Mouse (Mus musculus): ENCODE data around the gene Ptprr. TPM values are rescaled to one million over a fixed set of nuclear protein-coding genes. Genes with fewer than 3 reads are reported as not detected.

Ptprr gene
- total RNA-seq, 1 experiment from 2014 or later: 4.5 TPM

DNA sequence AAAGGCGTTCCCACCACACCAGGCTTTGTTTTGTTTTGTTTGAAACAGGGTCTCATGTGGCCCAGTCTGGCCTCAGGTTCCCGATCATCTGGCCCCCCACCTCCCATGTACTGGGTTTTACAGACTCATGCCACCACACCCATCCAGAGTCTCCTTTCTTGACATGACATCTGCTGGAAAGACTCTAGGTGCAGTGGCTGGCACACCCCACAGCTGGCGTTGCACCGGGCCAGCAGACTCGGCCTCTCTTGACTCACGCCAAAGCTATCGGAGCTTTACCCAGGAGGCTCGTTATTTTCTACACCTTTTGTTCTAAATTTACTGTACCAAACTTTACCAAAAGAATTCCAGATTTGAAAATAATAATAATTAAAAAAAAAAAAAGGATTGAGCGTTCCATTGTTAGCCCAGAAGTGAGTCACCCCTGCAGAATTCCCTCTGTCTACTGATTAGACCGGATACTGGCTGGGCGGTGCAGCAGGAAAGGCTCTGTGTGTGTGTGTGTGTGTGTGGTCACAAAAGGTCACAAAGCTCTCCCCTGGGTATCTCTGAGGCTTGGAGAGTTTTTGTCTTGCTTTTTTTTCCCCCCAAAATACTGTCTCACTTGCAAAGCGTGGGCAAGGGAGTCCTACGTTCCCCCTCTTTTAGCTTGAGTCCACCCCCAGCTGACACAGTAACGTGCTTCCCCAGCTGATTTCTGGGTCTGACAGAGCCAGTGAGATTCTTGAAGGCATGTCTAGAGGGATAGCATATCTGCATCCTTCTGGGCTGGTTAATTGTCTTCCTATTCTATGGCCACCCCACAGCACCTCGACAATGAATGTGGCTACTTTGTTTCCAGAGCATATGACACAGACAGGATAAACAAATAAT is 248.8 kb downstream of the Ptprr start:
- DNase-seq: peak; percentile 63

GRCm38 (mm10) chr10:116267434-116267822 is 249.4 kb downstream of the Ptprr start:
- no peak for DNase-seq

DNA sequence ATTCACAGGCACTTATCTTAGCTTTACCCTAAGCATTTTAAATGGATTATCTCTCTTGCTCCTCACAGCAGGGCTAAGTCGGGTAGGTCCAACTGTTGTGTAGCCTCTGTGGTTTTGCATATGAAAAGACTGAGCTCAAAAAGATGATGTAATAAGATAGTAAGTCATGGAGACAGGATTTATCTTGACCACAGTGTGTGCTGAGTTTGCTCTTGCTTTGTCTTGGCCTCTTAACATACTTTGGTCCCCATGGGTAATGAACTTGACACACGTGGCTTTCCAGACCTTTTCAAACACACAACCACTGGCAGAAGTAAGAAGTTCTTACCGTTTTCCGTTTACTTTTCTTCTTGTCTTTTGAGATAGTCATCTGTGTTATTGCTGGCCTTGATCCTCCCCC is 250.3 kb downstream of the Ptprr start:
- DNase-seq: no peak

DNA sequence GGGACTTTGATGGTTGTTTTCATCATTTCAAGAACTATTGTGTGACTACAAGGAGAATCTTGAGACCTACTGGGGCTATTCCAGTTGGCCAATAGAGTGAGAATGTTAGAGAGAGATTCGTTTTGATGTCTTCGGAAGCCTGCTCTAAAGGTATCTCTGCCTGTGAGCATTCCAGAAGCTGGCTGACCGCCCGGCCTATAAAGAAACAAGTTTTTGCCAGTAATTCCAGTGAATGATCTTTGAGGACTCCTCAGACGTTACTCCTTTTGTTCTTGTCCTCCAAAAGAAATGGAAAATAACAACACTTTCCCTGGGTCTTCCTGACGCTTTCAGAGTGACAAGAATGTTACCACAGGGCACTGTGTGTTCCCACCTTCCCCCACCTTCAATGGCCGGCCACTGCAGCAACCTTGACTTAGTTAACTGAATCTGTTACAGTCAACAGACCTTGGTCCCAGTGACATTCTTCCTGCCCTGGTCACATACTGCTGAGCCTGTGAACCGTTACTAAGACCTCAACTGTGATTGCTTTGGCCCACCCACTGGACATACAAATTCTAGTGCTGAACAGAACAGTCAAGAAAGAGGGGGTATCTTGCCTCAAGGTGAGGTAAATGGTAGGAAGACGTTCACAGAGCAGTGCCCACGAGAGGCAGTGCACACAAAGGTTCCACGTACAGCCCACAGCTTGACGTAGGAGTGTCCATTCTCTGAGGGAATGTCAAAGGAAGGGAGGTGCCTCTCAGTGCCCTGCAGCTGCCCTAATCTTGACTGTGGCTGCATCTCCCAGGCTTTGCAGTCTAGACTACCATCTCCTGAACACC is 252.8 kb downstream of the Ptprr start:
- no peak for DNase-seq

DNA sequence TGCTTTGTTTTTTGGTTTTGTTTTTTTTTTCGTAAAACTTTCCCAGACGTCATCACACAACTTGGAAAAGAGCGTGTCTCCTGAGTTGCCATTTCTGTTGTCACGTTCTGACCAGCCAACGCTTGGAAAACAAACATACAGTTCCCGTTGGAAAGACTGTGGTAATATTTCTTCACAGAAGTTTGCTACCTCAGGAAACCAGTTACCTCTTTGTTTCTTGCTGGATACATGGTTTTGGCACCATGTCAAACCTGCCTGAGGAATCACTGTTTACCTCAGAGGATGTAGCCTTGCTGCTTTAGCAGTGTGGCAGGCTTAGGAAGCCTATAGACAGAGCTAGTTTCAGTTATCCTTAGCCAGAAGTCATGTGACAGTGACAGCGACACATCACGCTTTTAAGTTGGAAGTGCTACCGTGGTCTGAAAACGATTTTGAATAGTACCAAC is 253.5 kb downstream of the Ptprr start:
- no peak for DNase-seq

- DNase-seq: no peak
Observed at GRCm38 (mm10) chr10:116272156-116272555, 254.1 kb downstream of the Ptprr start.

GRCm38 (mm10) chr10:116275280-116275679 is 257.3 kb downstream of the Ptprr start, which contains the start of gene Ptprb:
Gene Ptprb (plus strand): TSS chr10:116275523.
- no peak for DNase-seq

DNA sequence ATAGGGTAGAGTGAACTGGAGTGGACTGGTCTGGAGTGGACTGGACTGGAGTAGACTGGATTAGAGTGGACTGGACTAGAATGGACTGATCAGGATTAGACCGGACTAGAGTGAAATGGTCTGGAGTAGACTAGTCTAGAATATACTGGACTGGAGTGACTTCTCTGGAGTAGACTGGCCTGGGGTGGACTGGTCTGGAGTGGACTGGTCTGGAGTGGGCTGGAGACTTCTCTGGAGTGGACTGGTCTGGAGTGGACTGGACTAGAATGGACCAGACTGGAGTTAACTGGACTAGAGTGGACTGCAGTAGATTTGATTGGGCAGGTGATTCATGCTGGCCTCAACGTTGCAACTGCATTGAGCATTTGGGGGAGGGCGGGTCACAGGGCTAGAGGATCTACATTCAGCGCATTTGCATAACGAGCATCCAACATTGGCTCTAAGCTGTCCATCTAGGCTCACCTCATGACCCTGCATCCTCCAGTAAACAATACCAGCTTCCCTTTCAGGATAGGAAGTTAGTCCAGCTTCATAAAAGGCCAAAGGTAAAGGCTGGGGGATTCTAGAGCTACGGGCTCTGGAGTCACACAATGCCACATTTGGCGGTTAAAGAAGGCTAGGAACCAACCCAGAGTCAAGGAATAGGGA is 268.8 kb downstream of the Ptprr start:
- no peak for DNase-seq

DNA sequence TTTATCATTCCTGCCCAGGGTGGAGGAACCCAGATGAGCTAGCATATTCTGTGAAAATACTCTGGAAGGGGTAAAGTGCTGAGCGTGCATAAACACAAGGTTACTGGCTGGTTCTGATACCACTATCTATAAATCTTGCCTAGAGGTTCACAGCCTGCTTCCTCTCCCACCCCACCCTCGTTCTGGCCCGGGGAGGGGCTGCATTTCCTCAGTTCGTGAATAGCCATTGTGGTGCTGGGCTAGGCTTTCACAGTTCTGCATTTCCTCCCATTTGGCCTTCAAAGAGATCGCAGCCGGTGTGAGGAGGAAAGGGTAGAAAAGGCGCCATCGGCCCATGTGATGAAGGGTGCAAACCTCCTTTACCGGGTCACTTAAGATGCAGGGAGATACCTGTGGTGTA is 270.1 kb downstream of the Ptprr start:
- DNase-seq: peak; percentile 44

GRCm38 (mm10) chr10:116290483-116290882 is 272.5 kb downstream of the Ptprr start:
- no peak for DNase-seq

DNA sequence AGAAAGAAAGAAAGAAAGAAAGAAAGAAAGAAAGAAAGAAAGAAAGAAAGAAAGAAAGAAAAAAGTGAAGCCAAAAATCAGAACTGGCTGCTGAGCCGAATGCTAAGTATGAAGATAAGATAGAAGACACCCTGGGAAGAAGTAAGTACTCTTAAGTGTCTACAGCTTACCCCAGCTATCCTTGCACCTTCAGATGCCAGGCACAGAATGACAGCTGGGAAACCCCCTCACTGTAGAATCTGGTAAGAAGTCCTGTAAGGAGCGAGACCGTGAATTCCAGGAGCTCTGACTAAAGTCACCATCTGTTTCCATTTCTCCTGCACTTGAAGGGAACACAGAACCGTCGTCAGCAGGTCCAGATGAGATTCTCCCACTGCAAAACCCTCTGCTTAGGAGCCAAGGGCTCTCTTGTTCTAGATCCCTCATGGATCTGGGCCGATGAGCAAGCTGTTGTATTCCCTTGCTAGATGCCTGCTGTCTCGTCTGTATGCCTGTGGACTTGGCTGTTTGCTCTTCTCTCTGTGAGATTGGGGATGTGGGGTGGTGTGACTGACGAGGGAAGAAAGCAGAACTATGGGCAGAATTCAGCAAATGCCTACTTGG is 273.2 kb downstream of the Ptprr start:
- no peak for DNase-seq

GRCm38 (mm10) chr10:116296439-116296838 is 278.4 kb downstream of the Ptprr start:
- no peak for DNase-seq

GRCm38 (mm10) chr10:116297854-116298253 is 279.8 kb downstream of the Ptprr start:
- no peak for DNase-seq

DNA sequence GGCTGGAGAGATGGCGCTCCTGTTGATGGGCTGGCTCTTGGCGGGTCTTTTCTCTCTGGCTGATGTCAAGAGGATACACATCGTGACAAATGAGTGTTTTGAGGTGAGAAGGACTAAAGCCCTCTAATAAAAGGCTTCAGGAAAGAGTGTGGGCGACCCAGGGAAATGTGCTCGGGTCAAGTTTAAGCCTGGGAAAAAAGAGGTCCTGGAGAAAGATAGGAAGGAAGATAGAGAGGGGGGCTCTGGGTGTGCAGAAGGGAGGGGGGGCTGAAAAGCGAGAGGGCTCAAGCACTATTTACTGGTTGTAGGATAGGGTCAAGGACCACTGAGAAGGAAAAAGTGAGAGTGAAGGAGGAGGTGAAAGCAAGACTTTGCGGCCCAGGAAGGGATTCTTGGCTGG is 282.8 kb downstream of the Ptprr start:
- DNase-seq: no peak

DNA sequence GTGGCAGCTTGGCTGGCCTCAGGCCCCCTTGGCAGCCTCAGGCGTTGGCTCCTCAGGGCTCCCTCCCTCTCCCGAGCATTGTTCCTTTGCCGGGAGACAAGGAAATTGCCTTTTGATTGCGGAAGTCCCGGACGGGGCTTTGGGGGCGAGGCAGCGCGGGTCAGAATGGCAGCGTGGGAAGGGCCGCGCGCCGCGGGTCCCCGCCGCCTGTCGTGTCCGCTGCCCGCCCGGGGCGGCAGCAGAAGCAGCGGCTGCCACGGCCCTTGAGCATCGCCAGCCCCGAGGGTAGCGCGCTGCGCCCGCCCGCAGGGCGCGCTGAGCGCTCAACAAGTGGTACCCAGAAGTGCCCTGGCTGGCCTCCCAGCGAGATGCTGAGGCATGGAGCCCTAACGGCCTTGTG is 283.2 kb downstream of the Ptprr start:
- peak; percentile 67 for DNase-seq

DNA sequence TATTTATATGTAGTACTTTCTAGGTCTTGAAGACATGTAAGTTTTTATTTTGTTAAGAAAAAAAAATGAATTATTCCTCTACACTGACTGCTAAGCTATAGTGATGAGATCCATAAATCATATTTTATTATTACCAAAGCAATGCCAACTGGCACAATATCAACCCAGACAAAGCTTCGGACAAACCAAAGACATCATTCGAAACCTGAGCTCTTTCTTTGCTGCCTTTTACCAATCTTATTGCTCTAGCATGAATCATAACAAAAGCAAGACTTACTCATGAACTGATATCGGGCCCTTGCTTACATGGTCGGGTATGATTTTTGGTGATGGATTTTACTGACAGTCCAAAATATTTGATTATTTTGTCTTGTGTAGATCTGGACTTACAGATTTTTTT is 286.3 kb downstream of the Ptprr start:
- no peak for DNase-seq

DNA sequence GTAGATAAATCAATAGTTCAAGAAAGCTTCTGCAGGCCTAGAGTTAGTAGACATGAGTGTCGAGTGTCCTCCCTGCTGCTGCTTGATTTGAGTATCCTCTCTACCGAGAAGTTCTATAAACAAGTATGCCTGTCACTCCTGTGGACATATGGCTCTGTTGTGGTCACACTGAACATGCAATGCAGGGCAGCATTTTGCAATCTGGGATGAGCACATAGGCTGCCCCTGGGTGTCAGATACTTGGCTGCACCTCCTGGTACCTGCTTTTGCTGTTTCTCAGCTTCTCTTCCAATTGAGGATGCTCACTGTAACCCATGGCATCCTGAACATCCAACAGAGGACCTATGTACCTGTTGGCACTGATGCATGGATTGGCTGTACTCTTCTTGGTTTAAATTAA is 291.4 kb downstream of the Ptprr start:
- no peak for DNase-seq

DNA sequence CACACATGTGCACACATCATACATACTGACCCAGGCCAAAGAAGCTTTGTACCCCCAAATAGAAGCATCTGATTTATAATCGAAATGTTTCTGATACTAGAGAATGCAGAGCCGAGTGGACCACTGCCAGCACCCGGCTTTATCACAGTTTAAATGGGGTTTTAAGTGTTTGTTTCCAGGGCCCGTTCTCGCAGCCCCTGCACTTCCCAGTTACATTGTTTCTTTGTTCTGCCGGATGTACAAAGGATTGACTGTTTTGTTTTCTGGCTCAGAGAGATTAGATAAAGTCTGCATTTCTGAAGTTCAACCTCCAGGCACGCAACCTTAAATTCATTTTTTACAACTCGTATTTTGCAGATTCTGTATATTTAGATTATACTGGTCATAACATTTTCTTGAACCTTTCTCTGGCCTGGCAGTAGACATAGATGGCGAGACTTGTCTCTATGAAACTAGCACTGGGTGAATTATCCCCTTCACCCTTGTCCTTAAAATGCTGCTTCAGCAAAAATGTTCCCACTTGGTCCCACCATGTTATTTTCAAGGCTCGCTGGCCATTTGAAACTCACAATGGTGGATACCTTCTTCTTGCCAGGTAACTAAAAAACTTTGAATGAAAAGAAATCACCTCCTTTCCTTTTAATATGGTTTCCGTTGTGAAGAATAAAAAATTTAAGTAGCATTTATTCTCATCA is 292.6 kb downstream of the Ptprr start:
- peak; percentile 21 for DNase-seq

DNA sequence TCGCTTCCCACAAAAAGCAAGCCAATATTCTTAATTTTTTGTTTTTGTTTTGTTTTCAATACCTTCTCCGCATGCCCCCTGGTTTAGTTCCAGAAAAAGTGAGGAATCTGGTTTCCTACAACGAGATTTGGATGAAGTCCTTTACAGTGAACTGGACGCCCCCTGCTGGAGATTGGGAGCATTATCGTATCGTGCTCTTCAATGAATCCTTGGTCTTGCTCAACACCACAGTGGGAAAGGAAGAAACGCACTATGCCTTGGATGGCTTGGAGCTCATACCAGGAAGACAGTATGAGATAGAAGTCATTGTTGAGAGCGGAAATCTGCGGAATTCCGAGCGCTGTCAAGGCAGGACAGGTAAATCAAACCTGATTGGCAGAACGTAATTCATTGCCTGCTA is 301.2 kb downstream of the Ptprr start:
- DNase-seq: peak; percentile 90

Measured in adrenal gland, postnatal 14 days (tissue).